Mouse (Mus musculus) MEL (cell line): ENCODE data around the gene Smap2. TPM values are rescaled to one million over a fixed set of nuclear protein-coding genes. Genes with fewer than 3 reads are reported as not detected.

Experiments used
- DNase-seq: peaks from one replicate; pipeline ENCODE4 v3.0.0; 2011; ENCODE audit warnings: low read depth, low spot score
- H3K27ac ChIP-seq: 2 replicates; pipeline ENCODE4 v1.5.1; 2012; ENCODE audit warnings: low read depth, mild to moderate bottlenecking, control low read depth, low read length, moderate library complexity; ENCODE audit not compliant: control insufficient read depth
- H3K27me3 ChIP-seq, 2 experiments: fragments of 150-350 bp in 1 of 2; sonication (generic) in 1 of 2; 2 replicates each; pipeline ENCODE4 v1.6.1; 2012; ENCODE audit warnings: low read length in 2 of 2, mild to moderate bottlenecking in 2 of 2, improper control_type of control experiment in 1 of 2, moderate library complexity in 1 of 2; ENCODE audit not compliant: insufficient read depth in 2 of 2, control insufficient read depth in 1 of 2
- H3K36me3 ChIP-seq, 2 experiments: 2 replicates each; pipeline ENCODE4 v1.6.1; 2012 to 2014; ENCODE audit warnings: low read length in 2 of 2, improper control_type of control experiment in 1 of 2, inconsistent platforms in 1 of 2, mild to moderate bottlenecking in 1 of 2; ENCODE audit not compliant: insufficient read depth in 2 of 2, control insufficient read depth in 1 of 2
- H3K4me1 ChIP-seq, 2 experiments: fragments of 150-350 bp in 1 of 2; sonication (generic) in 1 of 2; 2 replicates each; pipeline ENCODE4 v1.6.1; 2012; ENCODE audit warnings: low read length in 2 of 2, improper control_type of control experiment in 1 of 2, mild to moderate bottlenecking in 1 of 2; ENCODE audit not compliant: insufficient read depth in 2 of 2, control insufficient read depth in 1 of 2
- H3K4me3 ChIP-seq, 2 experiments: fragments of 150-350 bp in 1 of 2; sonication (generic) in 1 of 2; 2 replicates each; pipeline ENCODE4 v1.5.1; 2012; ENCODE audit warnings: low read depth in 2 of 2, low read length in 2 of 2, mild to moderate bottlenecking in 2 of 2, moderate library complexity in 2 of 2, control low read depth in 1 of 2, improper control_type of control experiment in 1 of 2; ENCODE audit not compliant: control insufficient read depth in 1 of 2, insufficient read depth in 1 of 2
- H3K79me2 ChIP-seq: 2 replicates; pipeline ENCODE4 v1.6.1; 2012; ENCODE audit warnings: mild to moderate bottlenecking, low read length, moderate library complexity; ENCODE audit not compliant: control insufficient read depth, poor library complexity, insufficient read depth
- H3K9ac ChIP-seq: 2 replicates; pipeline ENCODE4 v1.6.1; 2012; ENCODE audit warnings: low read depth, mild to moderate bottlenecking, control low read depth, low read length, moderate library complexity; ENCODE audit not compliant: control insufficient read depth, poor library complexity, severe bottlenecking
- H3K9me3 ChIP-seq: fragments of 150-350 bp; sonication (generic); replicated peaks from 2 replicates; pipeline ENCODE4 v1.6.1; 2012; ENCODE audit warnings: mild to moderate bottlenecking, low read length, improper control_type of control experiment, moderate library complexity; ENCODE audit not compliant: insufficient read depth
- CHD1 ChIP-seq: IDR thresholded peaks from 2 replicates; pipeline ENCODE4 v1.6.1; 2012; ENCODE audit warnings: low read depth, mild to moderate bottlenecking, inconsistent platforms, low read length, improper control_type of control experiment
- CHD2 ChIP-seq: IDR thresholded peaks from 2 replicates; pipeline ENCODE4 v1.6.1; 2011; ENCODE audit warnings: low read length, improper control_type of control experiment
- CTCF ChIP-seq, 3 experiments: IDR thresholded peaks in 2 of 3; conservative IDR thresholded peaks in 1 of 3; 2 replicates each; pipeline ENCODE4 v1.5.1; 2011 to 2012; ENCODE audit warnings: low read length in 3 of 3, low read depth in 2 of 3, mild to moderate bottlenecking in 2 of 3, improper control_type of control experiment in 1 of 3, inconsistent platforms in 1 of 3, mixed read lengths in 1 of 3, moderate library complexity in 1 of 3; ENCODE audit not compliant: control insufficient read depth in 1 of 3, insufficient read depth in 1 of 3, poor library complexity in 1 of 3, severe bottlenecking in 1 of 3
- E2F4 ChIP-seq: IDR thresholded peaks from 2 replicates; pipeline ENCODE4 v1.6.1; 2011; ENCODE audit warnings: low read depth, low read length, improper control_type of control experiment, borderline replicate concordance
- EP300 ChIP-seq, 2 experiments: IDR thresholded peaks; 2 replicates each; pipeline ENCODE4 v1.6.1; 2011; ENCODE audit warnings: improper control_type of control experiment in 2 of 2, low read length in 2 of 2, low read depth in 1 of 2, mild to moderate bottlenecking in 1 of 2
- GATA1 ChIP-seq: IDR thresholded peaks from 2 replicates; pipeline ENCODE4 v1.6.1; 2011; ENCODE audit warnings: low read depth, low read length, improper control_type of control experiment
- JUND ChIP-seq: IDR thresholded peaks from 2 replicates; pipeline ENCODE4 v1.6.1; 2011; ENCODE audit warnings: low read depth, mild to moderate bottlenecking, improper control_type of control experiment, low read length
- KAT2A ChIP-seq: conservative IDR thresholded peaks from 2 replicates; pipeline ENCODE4 v1.6.1; 2012; ENCODE audit warnings: low read depth, low read length, improper control_type of control experiment, inconsistent platforms
- MAX ChIP-seq: IDR thresholded peaks from 2 replicates; pipeline ENCODE4 v1.6.1; 2011; ENCODE audit warnings: low read length, improper control_type of control experiment
- MAZ ChIP-seq: IDR thresholded peaks from 2 replicates; pipeline ENCODE4 v1.6.1; 2012; ENCODE audit warnings: low read depth, mild to moderate bottlenecking, inconsistent platforms, low read length, improper control_type of control experiment
- MEF2A ChIP-seq: IDR thresholded peaks from 2 replicates; pipeline ENCODE4 v1.6.1; 2014; ENCODE audit warnings: low read depth, mild to moderate bottlenecking, inconsistent platforms, low read length, improper control_type of control experiment; ENCODE audit not compliant: poor library complexity, insufficient replicate concordance, severe bottlenecking; ENCODE audit errors: extremely low read depth
- MXI1 ChIP-seq: IDR thresholded peaks from 2 replicates; pipeline ENCODE4 v1.6.1; 2011; ENCODE audit warnings: mild to moderate bottlenecking, low read depth, low read length, improper control_type of control experiment
- MYB ChIP-seq: IDR thresholded peaks from 2 replicates; pipeline ENCODE4 v1.6.1; 2011; ENCODE audit warnings: mild to moderate bottlenecking, low read depth, low read length, improper control_type of control experiment
- NRF1 ChIP-seq: IDR thresholded peaks from 2 replicates; pipeline ENCODE4 v1.6.1; 2014; ENCODE audit warnings: low read depth, mild to moderate bottlenecking, inconsistent platforms, low read length, improper control_type of control experiment, moderate library complexity; ENCODE audit not compliant: poor library complexity, insufficient read depth, severe bottlenecking
- RCOR1 ChIP-seq: IDR thresholded peaks from 2 replicates; pipeline ENCODE4 v1.6.1; 2012; ENCODE audit warnings: low read depth, mild to moderate bottlenecking, inconsistent platforms, low read length, improper control_type of control experiment
- SIN3A ChIP-seq: IDR thresholded peaks from 2 replicates; pipeline ENCODE4 v1.6.1; 2012; ENCODE audit warnings: low read length, improper control_type of control experiment, inconsistent platforms
- SMC3 ChIP-seq: IDR thresholded peaks from 2 replicates; pipeline ENCODE4 v1.6.1; 2011; ENCODE audit warnings: low read depth, low read length, improper control_type of control experiment
- TAL1 ChIP-seq: IDR thresholded peaks from 2 replicates; pipeline ENCODE4 v1.6.1; 2012; ENCODE audit warnings: mild to moderate bottlenecking, inconsistent platforms, low read length, moderate library complexity, mixed read lengths
- UBTF ChIP-seq: IDR thresholded peaks from 2 replicates; pipeline ENCODE4 v1.6.1; 2012; ENCODE audit warnings: low read depth, mild to moderate bottlenecking, inconsistent platforms, low read length, improper control_type of control experiment, moderate library complexity, borderline replicate concordance; ENCODE audit not compliant: insufficient read depth
- ZMIZ1 ChIP-seq: IDR thresholded peaks from 2 replicates; pipeline ENCODE4 v1.6.1; 2012; ENCODE audit warnings: low read depth, mild to moderate bottlenecking, inconsistent platforms, low read length, improper control_type of control experiment, moderate library complexity
- polyA plus RNA-seq, 2 experiments: library from polyadenylated mRNA; stranded (reverse) in 1 of 2; unstranded in 1 of 2; fragments of >175 nt in 1 of 2; fragments of >200 nt in 1 of 2; gene quantifications; 2 replicates each; pipeline versions ENCODE4 v1.2.1 to v1.2.4; 2012; ENCODE audit warnings: low replicate concordance in 2 of 2, low read depth in 1 of 2; ENCODE audit not compliant: insufficient read length in 2 of 2, insufficient read depth in 1 of 2, missing spikeins in 1 of 2
- total RNA-seq: library from RNA; depleted of rRNA; stranded (reverse); fragments of 300-350 nt; gene quantifications from 2 replicates; pipeline ENCODE4 v1.2.3, GENCODE M21; 2012

The Smap2 gene
- total and polyA plus RNA-seq, 3 experiments = 36.5 to 118 (median 83.5) TPM

GRCm38 (mm10) chr4:121023941-121024340 lies 6.9 kb upstream of the Smap2 start:
- H3K79me2 ChIP-seq = no peaks in the 10 kb centered on the region
- peak; percentile 72 for DNase-seq
- no peak overlapping the region for H3K9ac ChIP-seq
- no peak overlapping the region for H3K4me3 ChIP-seq
- peaks cover 0 to 12% of the 10 kb centered on the region in 2 experiments; a peak in 2 of 4 replicates for H3K36me3 ChIP-seq
- no peaks in the 10 kb centered on the region for H3K9me3 ChIP-seq
- TF ChIP-seq TAL1 (no peak), MEF2A (no peak), MYB (no peak), EP300 (IDR thresholded peaks at IDR 0.05; ENCODE audit: low read depth in 1 of 2, low read length in 2 of 2) (0 out of 4 replicates have a peak, but pooled peaks of 1 of the 2 experiments have one; percentile 23), CHD1 (no peak), KAT2A (no peak), E2F4 (no peak), CTCF (IDR thresholded peaks at IDR 0.05 in 2 of 3, conservative IDR thresholded peaks at IDR 0.05 in 1 of 3; ENCODE audit: control insufficient read depth in 1 of 3, insufficient read depth in 1 of 3, low read depth in 2 of 3, low read length in 3 of 3, poor library complexity in 1 of 3, severe bottlenecking in 1 of 3) (no peak), MAZ (no peak), UBTF (no peak), CHD2 (no peak), RCOR1 (peak; percentile 96), ZMIZ1 (no peak), NRF1 (no peak), SIN3A (peak; percentile 31; the same call in 1 of the 2 replicates), SMC3 (no peak), GATA1 (no peak), MXI1 (no peak), MAX (no peak), JUND (no peak)
- TF ChIP-seq, all 39 proteins: peak for 3
- H3K4me1 ChIP-seq = peaks cover 0 to 9% of the 10 kb centered on the region in 2 experiments; a peak in 2 of 4 replicates
- no peak overlapping the region for H3K27ac ChIP-seq
- no peaks in the 10 kb centered on the region for H3K27me3 ChIP-seq

DNA sequence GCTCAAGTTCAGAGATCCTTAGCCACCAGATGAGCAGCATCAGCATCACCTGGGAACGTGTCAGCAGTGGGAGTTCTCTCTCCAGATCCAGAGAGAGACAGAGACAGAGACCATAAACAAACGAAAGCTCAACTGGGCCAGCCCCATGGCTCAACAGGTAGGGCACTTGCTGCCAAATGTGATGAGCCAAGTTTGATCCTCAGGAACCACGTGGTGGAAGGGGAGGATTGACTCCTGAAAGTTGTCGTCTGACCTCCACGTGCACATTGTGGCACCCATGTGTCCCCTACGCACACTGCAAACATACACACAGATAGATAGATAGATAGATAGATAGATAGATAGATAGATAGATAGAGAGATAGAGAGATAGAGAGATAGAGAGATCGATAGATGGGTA lies 6.4 kb upstream of the Smap2 start:
- TF ChIP-seq GATA1 = peak; percentile 33; the same call in 1 of the 2 replicates
- no peak for TF ChIP-seq KAT2A
- no peak for DNase-seq
- Histone ChIP-seq H3K36me3 (peaks cover 0 to 13% of the 10 kb centered on the region in 2 experiments; a peak in 2 of 4 replicates), H3K27me3 (no peaks in the 10 kb centered on the region), H3K4me3 (no peak overlapping the region), H3K9ac (no peak overlapping the region), H3K9me3 (no peaks in the 10 kb centered on the region), H3K4me1 (peaks cover 0 to 12% of the 10 kb centered on the region in 2 experiments; a peak in 2 of 4 replicates), H3K79me2 (no peaks in the 10 kb centered on the region), H3K27ac (no peak overlapping the region)
